Mouse (Mus musculus) liver, adult 2 months (tissue): Measurements from ENCODE around the gene Gtpbp3. TPM values are rescaled to one million over a fixed set of nuclear protein-coding genes. Genes with fewer than 3 reads are reported as not detected.

ENCODE experiments used
- DNase-seq: peaks from one replicate; pipeline ENCODE4 v3.0.0-alpha.2; 2011; ENCODE audit warnings: low read depth, low spot score; ENCODE audit errors: extremely low read depth
- H3K27ac ChIP-seq: fragments of 200-500 bp; replicated peaks from 2 replicates; pipeline ENCODE4 v1.5.1; 2012; ENCODE audit warnings: low read depth, mild to moderate bottlenecking, control low read depth, inconsistent platforms, low read length; ENCODE audit not compliant: insufficient read depth
- H3K27me3 ChIP-seq: fragments of 200-500 bp; 2 replicates; pipeline ENCODE4 v1.6.1; 2012; ENCODE audit warnings: mild to moderate bottlenecking, moderate library complexity, low read length, inconsistent platforms; ENCODE audit not compliant: control insufficient read depth, insufficient read depth
- H3K36me3 ChIP-seq: fragments of 200-500 bp; 2 replicates; pipeline ENCODE4 v1.6.1; 2012; ENCODE audit warnings: low read length, inconsistent platforms; ENCODE audit not compliant: control insufficient read depth, insufficient read depth
- H3K4me1 ChIP-seq: fragments of 200-500 bp; 2 replicates; pipeline ENCODE4 v1.6.1; 2011; ENCODE audit warnings: low read length; ENCODE audit not compliant: control insufficient read depth, insufficient read depth
- H3K4me3 ChIP-seq: fragments of 200-500 bp; 2 replicates; pipeline ENCODE4 v1.5.1; 2011; ENCODE audit warnings: low read depth, mild to moderate bottlenecking, control low read depth, low read length, moderate library complexity; ENCODE audit not compliant: insufficient read depth
- H3K79me2 ChIP-seq: fragments of 200-500 bp; 2 replicates; pipeline ENCODE4 v1.6.1; 2012; ENCODE audit warnings: inconsistent platforms, mild to moderate bottlenecking, low read length, moderate library complexity; ENCODE audit not compliant: control insufficient read depth, insufficient read depth
- H3K9ac ChIP-seq: fragments of 200-500 bp; 2 replicates; pipeline ENCODE4 v1.6.1; 2012; ENCODE audit warnings: low read depth, mild to moderate bottlenecking, control low read depth, inconsistent platforms, low read length
- CTCF ChIP-seq: fragments of 200-500 bp; IDR thresholded peaks from 2 replicates; pipeline ENCODE4 v1.5.1; 2011; ENCODE audit warnings: low read depth, low read length, control low read depth
- POLR2A ChIP-seq: fragments of 200-500 bp; IDR thresholded peaks from 2 replicates; pipeline ENCODE4 v1.6.1; 2011; ENCODE audit warnings: low read length, control low read depth; ENCODE audit not compliant: insufficient read depth; ENCODE audit errors: extremely low read depth
- WGBS: fragments of 180-500 bp; shearing (Covaris S2); methylation state at CpG from one replicate; pipeline ENCODE4 v1.1.7; 2018; 5-methylcytosine and 5-hydroxymethylcytosine counted together
- polyA plus RNA-seq: library from polyadenylated mRNA; depleted of rRNA; stranded (reverse); fragments of >200 nt; gene quantifications from 2 replicates; pipeline ENCODE4 v1.2.3, GENCODE M21; 2012
- total RNA-seq: library from RNA; depleted of rRNA; stranded (reverse); fragments of >200 nt; gene quantifications from 2 replicates; pipeline ENCODE4 v1.2.3, GENCODE M21; 2014

Gtpbp3 gene
- total and polyA plus RNA-seq, 2 experiments: 11.6 to 15.5 TPM

DNA sequence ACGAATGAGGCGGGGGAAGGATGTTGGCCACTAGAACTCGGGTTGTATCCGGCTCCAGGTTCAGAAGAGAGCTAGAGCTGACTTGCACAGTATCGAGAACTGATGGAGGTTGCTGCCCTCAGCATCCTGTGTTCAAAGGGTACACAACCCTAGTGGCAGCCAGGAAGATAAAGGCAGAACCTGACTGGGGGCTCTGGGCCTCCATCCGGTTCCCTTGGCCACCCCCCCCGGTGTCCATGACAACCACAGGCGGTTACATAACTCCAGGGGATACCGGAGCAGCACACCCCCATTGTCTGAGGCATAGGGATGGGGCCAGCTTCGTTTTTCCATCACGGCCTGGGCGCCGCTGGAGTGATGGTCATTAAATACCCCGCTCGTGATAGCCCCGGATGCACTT lies 25.1 kb upstream of the Gtpbp3 start:
- DNase-seq: no peak
- WGBS: 17% methylated on average over 16 of the region's 16 CpGs
- Histone ChIP-seq H3K9ac (peak overlapping the region; percentile 72), H3K27me3 (no peaks in the 10 kb centered on the region), H3K4me3 (peak overlapping the region; percentile 73), H3K36me3 (no peaks in the 10 kb centered on the region), H3K79me2 (no peaks in the 10 kb centered on the region), H3K4me1 (peaks cover 17% of the 10 kb centered on the region), H3K27ac (no peak overlapping the region)
- TF ChIP-seq POLR2A (no peak), CTCF (no peak)

GRCm38 (mm10) chr8:71463188-71464033 lies 24.5 kb upstream of the Gtpbp3 start, which contains the start of gene Abhd8:
TSS of gene Abhd8 (minus strand) at chr8:71463655.
- H3K9ac ChIP-seq: peak within 1 kb of the TSS; percentile 72
- TF ChIP-seq CTCF: no peak
- TF ChIP-seq POLR2A: no peak
- 1% methylated on average over 55 of the region's 55 CpGs for WGBS
- DNase-seq: peak; percentile 80
- peak within 1 kb of the TSS; percentile 73 for H3K4me3 ChIP-seq
- H3K79me2 ChIP-seq: no peaks in the 10 kb centered on the region
- H3K27me3 ChIP-seq: no peaks in the 10 kb centered on the region
- H3K36me3 ChIP-seq: no peaks in the 10 kb centered on the region
- peaks cover 17% of the 10 kb centered on the region for H3K4me1 ChIP-seq
- H3K27ac ChIP-seq: peak within 1 kb of the TSS; percentile 53

GRCm38 (mm10) chr8:71464513-71465500 lies 23.1 kb upstream of the Gtpbp3 start, which contains the start of gene Mrpl34:
TSS of gene Mrpl34 (plus strand) at chr8:71464959.
- H3K36me3 ChIP-seq: no peaks in the 10 kb centered on the region
- peak; percentile 78 for TF ChIP-seq CTCF
- TF ChIP-seq POLR2A: peak; percentile 77
- H3K4me1 ChIP-seq: peaks cover 17% of the 10 kb centered on the region
- peak within 1 kb of the TSS; percentile 92 for H3K27ac ChIP-seq
- peaks cover 8% of the 10 kb centered on the region; the same call in 1 of the 2 replicates for H3K79me2 ChIP-seq
- DNase-seq: peak; percentile 100
- WGBS: 1% methylated on average over 59 of the region's 59 CpGs
- H3K27me3 ChIP-seq: no peaks in the 10 kb centered on the region
- peak within 1 kb of the TSS; percentile 79 for H3K4me3 ChIP-seq
- peak within 1 kb of the TSS; percentile 83 for H3K9ac ChIP-seq

DNA sequence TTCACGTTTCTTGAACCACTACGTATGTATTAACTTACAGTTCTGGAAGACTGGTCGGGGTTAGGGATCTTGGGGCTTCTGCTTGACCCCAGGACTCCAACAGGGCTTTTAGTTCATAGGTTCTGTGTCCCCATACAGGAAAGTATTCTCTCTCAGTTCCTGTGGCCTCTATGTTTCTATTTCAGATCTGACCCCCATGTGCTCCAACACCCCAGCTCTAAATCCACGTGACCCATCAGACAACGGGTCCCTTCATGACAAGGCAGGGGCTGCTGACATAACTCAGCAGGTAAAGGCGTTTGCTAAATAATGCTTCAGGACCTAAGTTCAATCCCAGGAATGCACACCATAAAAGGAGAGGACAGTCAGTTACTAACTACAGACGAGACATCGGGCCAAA lies 22.2 kb upstream of the Gtpbp3 start:
- no peak overlapping the region for H3K27ac ChIP-seq
- 84% methylated on average over 8 of the region's 8 CpGs for WGBS
- H3K36me3 ChIP-seq: no peaks in the 10 kb centered on the region
- no peak overlapping the region for H3K9ac ChIP-seq
- DNase-seq: no peak
- H3K4me3 ChIP-seq: peak overlapping the region; percentile 79; the same call in 1 of the 2 replicates
- H3K27me3 ChIP-seq: no peaks in the 10 kb centered on the region
- H3K79me2 ChIP-seq: peaks cover 13% of the 10 kb centered on the region; the same call in 1 of the 2 replicates
- peaks cover 21% of the 10 kb centered on the region for H3K4me1 ChIP-seq
- TF ChIP-seq POLR2A (no peak), CTCF (no peak)

DNA sequence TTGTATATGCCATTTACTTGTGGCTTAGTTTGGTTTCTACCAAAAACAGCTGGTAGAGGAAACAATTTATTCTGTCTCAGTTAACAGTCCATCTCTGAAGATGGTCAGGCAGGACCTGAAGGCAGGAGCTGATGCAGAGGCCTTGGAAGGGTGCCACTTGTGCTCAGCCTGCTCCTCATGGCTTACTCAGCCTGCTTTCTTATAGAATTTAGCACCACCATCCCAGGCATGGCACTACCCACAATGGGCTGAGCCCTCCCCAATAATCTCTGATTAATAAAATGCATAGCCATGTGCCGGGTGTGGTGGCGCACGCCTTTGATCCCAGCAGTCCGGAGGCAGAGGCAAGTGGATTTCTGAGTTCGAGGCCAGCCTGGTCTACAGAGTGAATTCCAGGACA lies 21.7 kb upstream of the Gtpbp3 start:
- 98% methylated on average over 5 of the region's 5 CpGs for WGBS
- Histone ChIP-seq H3K27ac (no peak overlapping the region), H3K9ac (no peak overlapping the region), H3K27me3 (no peaks in the 10 kb centered on the region), H3K4me3 (no peak overlapping the region), H3K4me1 (peaks cover 21% of the 10 kb centered on the region), H3K79me2 (peaks cover 13% of the 10 kb centered on the region; the same call in 1 of the 2 replicates), H3K36me3 (no peaks in the 10 kb centered on the region)
- no peak for DNase-seq
- TF ChIP-seq CTCF (no peak), POLR2A (no peak)
